ENCODE assay signal across 13 mouse cellular contexts in genomic region chr6:49823371-49823770, GRCm38 (mm10). TPM values are rescaled to one million over a fixed set of nuclear protein-coding genes. Genes with fewer than 3 reads are reported as not detected.
DNase-seq lines count a peak whose midpoint lies in the region; ATAC-seq and TF ChIP-seq lines count a peak whose summit lies in the region.
"Had no signal": no experiment of that assay in that cellular context is flagged by ENCODE, and none has a peak within 500 bp of the region (broad histone marks: within the 10 kb centered on the region; RNA-seq: fewer than 3 reads in every experiment).

No protein-coding gene starts in this region.

- intact Hi-C loops in left cerebral cortex, adult 2 months (cut with DNase I) = no loop called here

- peak overlapping the region; percentile 88; the same call in 1 of the 2 replicates for H3K4me2 ChIP-seq in forebrain, embryonic 13.5 days
- H3K4me2 ChIP-seq in forebrain, embryonic 12.5 days = no peak overlapping the region; the same call in 1 of the 2 replicates
- peak overlapping the region; percentile 91 for H3K4me2 ChIP-seq in kidney, embryonic 16.5 days (replicated peaks; ENCODE audit: low read depth, low read length)
- H3K4me2 ChIP-seq in neural tube, embryonic 15.5 days = peak overlapping the region; percentile 84

- ATAC-seq in forebrain, embryonic 13.5 days = no peak
- no peak for ATAC-seq in forebrain, embryonic 12.5 days (ENCODE audit: low FRiP score)
- no peak for ATAC-seq in kidney, embryonic 16.5 days (ENCODE audit: low FRiP score, low TSS enrichment)
- no peak for ATAC-seq in neural tube, embryonic 15.5 days (ENCODE audit: low FRiP score)

- H3K4me3 ChIP-seq in forebrain, embryonic 13.5 days = peak overlapping the region; percentile 47
- no peak overlapping the region; the same call in 1 of the 2 replicates for H3K4me3 ChIP-seq in forebrain, embryonic 12.5 days (replicated peaks)
- peak overlapping the region; percentile 61 for H3K4me3 ChIP-seq in kidney, embryonic 16.5 days (ENCODE audit: low read length)
- H3K4me3 ChIP-seq in midbrain, embryonic 10.5 days = no peak overlapping the region
- H3K4me3 ChIP-seq in neural tube, embryonic 15.5 days (replicated peaks) = peak overlapping the region; percentile 46
- H3K4me3 ChIP-seq in left cerebral cortex, adult 2 months = no peak overlapping the region

- no peak for TF ChIP-seq CTCF in left cerebral cortex, adult 2 months (IDR thresholded peaks at IDR 0.05)

- no peak overlapping the region for H3K27ac ChIP-seq in forebrain, embryonic 13.5 days
- H3K27ac ChIP-seq in forebrain, embryonic 12.5 days = no peak overlapping the region
- no peak overlapping the region for H3K27ac ChIP-seq in kidney, embryonic 16.5 days (ENCODE audit: low read length)
- H3K27ac ChIP-seq in midbrain, embryonic 10.5 days (replicated peaks) = no peak overlapping the region
- H3K27ac ChIP-seq in neural tube, embryonic 15.5 days (replicated peaks) = peak overlapping the region; percentile 49
- H3K27ac ChIP-seq in left cerebral cortex, adult 2 months = no peak overlapping the region
- H3K27ac ChIP-seq: embryonic facial prominence, embryonic 13.5 days had no signal

- H3K36me3 ChIP-seq in forebrain, embryonic 13.5 days (ENCODE audit: poor library complexity, severe bottlenecking) = no peaks in the 10 kb centered on the region
- H3K36me3 ChIP-seq in forebrain, embryonic 12.5 days (replicated peaks) = no peaks in the 10 kb centered on the region
- no peaks in the 10 kb centered on the region for H3K36me3 ChIP-seq in kidney, embryonic 16.5 days (ENCODE audit: insufficient read depth, low read length)
- no peaks in the 10 kb centered on the region for H3K36me3 ChIP-seq in midbrain, embryonic 10.5 days
- H3K36me3 ChIP-seq in neural tube, embryonic 15.5 days = no peaks in the 10 kb centered on the region
- H3K36me3 ChIP-seq: embryonic facial prominence, embryonic 13.5 days had no signal

- no peak for DNase-seq in kidney, adult 18-20 months
- peak; percentile 18 for DNase-seq in midbrain, embryonic 10.5 days (ENCODE audit: low spot score)
- DNase-seq in left cerebral cortex, adult 2 months (ENCODE audit: extremely low spot score in 1 of 2, low spot score in 2 of 2) = no peak
- no peak for DNase-seq in urinary bladder, adult 18-20 months (ENCODE audit: low spot score in 2 of 2)
- DNase-seq: cerebellum, adult 9-10 months; lung, postnatal 36 days; thymus, adult 18-20 months had no signal

- peaks cover 17% of the 10 kb centered on the region for H3K4me1 ChIP-seq in forebrain, embryonic 13.5 days
- peaks cover 14% of the 10 kb centered on the region for H3K4me1 ChIP-seq in forebrain, embryonic 12.5 days
- H3K4me1 ChIP-seq in kidney, embryonic 16.5 days (ENCODE audit: insufficient read depth, low read length) = peaks cover 18% of the 10 kb centered on the region
- peaks cover 24% of the 10 kb centered on the region for H3K4me1 ChIP-seq in midbrain, embryonic 10.5 days
- H3K4me1 ChIP-seq in neural tube, embryonic 15.5 days = peaks cover 17% of the 10 kb centered on the region

- WGBS in forebrain, embryonic 13.5 days = 6% methylated on average over 15 of the region's 15 CpGs
- WGBS in forebrain, embryonic 12.5 days = 4% methylated on average over 15 of the region's 15 CpGs
- WGBS in kidney, embryonic 16.5 days = 7% methylated on average over 15 of the region's 15 CpGs
- WGBS in midbrain, embryonic 10.5 days = 6% methylated on average over 15 of the region's 15 CpGs
- WGBS in neural tube, embryonic 15.5 days = 5% methylated on average over 15 of the region's 15 CpGs

- peaks cover 76% of the 10 kb centered on the region for H3K27me3 ChIP-seq in forebrain, embryonic 13.5 days
- peaks cover 74% of the 10 kb centered on the region for H3K27me3 ChIP-seq in forebrain, embryonic 12.5 days
- peaks cover 64% of the 10 kb centered on the region for H3K27me3 ChIP-seq in kidney, embryonic 16.5 days (ENCODE audit: insufficient read depth, low read length)
- peaks cover 78% of the 10 kb centered on the region for H3K27me3 ChIP-seq in midbrain, embryonic 10.5 days (ENCODE audit: low read depth, poor library complexity, severe bottlenecking)
- peaks cover 43% of the 10 kb centered on the region for H3K27me3 ChIP-seq in neural tube, embryonic 15.5 days (replicated peaks)

- no peaks in the 10 kb centered on the region for H3K9me3 ChIP-seq in forebrain, embryonic 13.5 days (replicated peaks)
- no peaks in the 10 kb centered on the region for H3K9me3 ChIP-seq in forebrain, embryonic 12.5 days
- H3K9me3 ChIP-seq in kidney, embryonic 16.5 days (ENCODE audit: low read length) = no peaks in the 10 kb centered on the region
- H3K9me3 ChIP-seq in midbrain, embryonic 10.5 days (replicated peaks) = no peaks in the 10 kb centered on the region
- H3K9me3 ChIP-seq in neural tube, embryonic 15.5 days (replicated peaks) = no peaks in the 10 kb centered on the region
- H3K9me3 ChIP-seq: embryonic facial prominence, embryonic 13.5 days had no signal

- no peak overlapping the region for H3K9ac ChIP-seq in forebrain, embryonic 13.5 days
- no peak overlapping the region for H3K9ac ChIP-seq in forebrain, embryonic 12.5 days
- no peak overlapping the region for H3K9ac ChIP-seq in kidney, embryonic 16.5 days (replicated peaks; ENCODE audit: low read length)
- 0 out of 2 replicates have a peak overlapping the region, but pooled peaks have one; percentile 47 for H3K9ac ChIP-seq in neural tube, embryonic 15.5 days (replicated peaks)

RNA-seq across cellular contexts. Expression of gene Npy, which starts 0.9 kb away (rescaled TPM):
- polyA plus RNA-seq in forebrain, embryonic 13.5 days (2015; fragmentation: Nextera tagmentation; extraction: Ambion mirVana) = 65.6 and 81.2 TPM in 2 replicates
- polyA plus RNA-seq in forebrain, embryonic 12.5 days (2016; fragmentation: Nextera tagmentation; extraction: Ambion mirVana) = 25.0 and 26.4 TPM in 2 replicates
- polyA plus RNA-seq in kidney, embryonic 16.5 days (2015; fragmentation: Nextera tagmentation; extraction: Ambion mirVana) = 25.4 and 40.7 TPM in 2 replicates
- 0.44 and 1.5 TPM in 2 replicates for polyA plus RNA-seq in midbrain, embryonic 10.5 days (2016; fragmentation: Nextera tagmentation; extraction: Ambion mirVana)
- 307 and 358 TPM in 2 replicates for polyA plus RNA-seq in neural tube, embryonic 15.5 days (2015; fragmentation: Nextera tagmentation; extraction: Ambion mirVana)
- total RNA-seq in left cerebral cortex, adult 2 months (2021) = 100 to 1,000 TPM; 185 to 190 TPM
- polyA plus RNA-seq: liver, embryonic 11.5 days had no signal

Comparison
In these comparisons a context has a peak if more than half of its experiments do, and no peak if none do; other contexts are left out.
1. H3K4me3 ChIP-seq: peak in forebrain, embryonic 13.5 days (single experiment), kidney, embryonic 16.5 days (single experiment) and neural tube, embryonic 15.5 days (single experiment); none in forebrain, embryonic 12.5 days (single experiment), midbrain, embryonic 10.5 days (single experiment) and left cerebral cortex, adult 2 months (single experiment).
2. RNA of gene Npy, which starts 0.9 kb away (polyA plus RNA-seq): 307 to 358 TPM in neural tube, embryonic 15.5 days, 65.6 to 81.2 TPM in forebrain, embryonic 13.5 days, 25.4 to 40.7 TPM in kidney, embryonic 16.5 days and 25.0 to 26.4 TPM in forebrain, embryonic 12.5 days; 0.44 to 1.5 TPM in midbrain, embryonic 10.5 days; every median in the first group is over 10 times any median in the second.